Mouse (Mus musculus) liver, embryonic 15.5 days (tissue): Measurements from ENCODE around the gene Fign. TPM values are rescaled to one million over a fixed set of nuclear protein-coding genes. Genes with fewer than 3 reads are reported as not detected.

Experiments used
- ATAC-seq: fragments of 200-750 bp; cut with Nextera tagmentation; 2 replicates; pipeline ENCODE4 v1.8.0; 2017; ENCODE audit warnings: moderate number of reproducible peaks, mild to moderate bottlenecking, moderate library complexity; ENCODE audit not compliant: insufficient read depth
- H3K27ac ChIP-seq: fragments of 300-500 bp; sonication (generic); replicated peaks from 2 replicates; pipeline ENCODE4 v1.5.1; 2015; ENCODE audit warnings: mild to moderate bottlenecking, inconsistent platforms
- H3K27me3 ChIP-seq: fragments of 300-500 bp; sonication (generic); 2 replicates; pipeline ENCODE4 v1.6.1; 2015; ENCODE audit warnings: mild to moderate bottlenecking, inconsistent platforms
- H3K36me3 ChIP-seq: fragments of 300-500 bp; sonication (generic); replicated peaks from 2 replicates; pipeline ENCODE4 v1.6.1; 2015; ENCODE audit warnings: moderate library complexity, mild to moderate bottlenecking, inconsistent platforms
- H3K4me1 ChIP-seq: fragments of 300-500 bp; sonication (generic); replicated peaks from 2 replicates; pipeline ENCODE4 v1.6.1; 2015; ENCODE audit warnings: inconsistent platforms
- H3K4me2 ChIP-seq: fragments of 300-500 bp; sonication (generic); 2 replicates; pipeline ENCODE4 v1.6.1; 2015; ENCODE audit warnings: moderate library complexity, mild to moderate bottlenecking, inconsistent platforms
- H3K4me3 ChIP-seq: fragments of 300-500 bp; sonication (generic); replicated peaks from 2 replicates; pipeline ENCODE4 v1.5.1; 2015; ENCODE audit warnings: mild to moderate bottlenecking, inconsistent platforms
- H3K9ac ChIP-seq: fragments of 300-500 bp; sonication (generic); 2 replicates; pipeline ENCODE4 v1.6.1; 2015; ENCODE audit warnings: moderate library complexity, mild to moderate bottlenecking, inconsistent platforms
- H3K9me3 ChIP-seq: fragments of 300-500 bp; sonication (generic); replicated peaks from 2 replicates; pipeline ENCODE4 v1.6.1; 2016; ENCODE audit warnings: inconsistent platforms
- WGBS: fragments of 180-500 bp; shearing (Covaris S2); methylation state at CpG from one replicate; pipeline ENCODE4 v1.1.7; 2015; ENCODE audit warnings: mixed read lengths; ENCODE audit not compliant: insufficient replicate concordance; 5-methylcytosine and 5-hydroxymethylcytosine counted together
- polyA plus RNA-seq: library from polyadenylated mRNA; unstranded; fragments of >200 nt; fragmentation: Nextera tagmentation; extraction: Ambion mirVana; gene quantifications from 2 replicates; pipeline ENCODE4 v1.2.1, GENCODE M21; 2015

The Fign gene
- polyA plus RNA-seq, 1 experiment from 2014 or later: 2.2 TPM

- Histone ChIP-seq H3K9ac (no peak overlapping the region), H3K36me3 (no peaks in the 10 kb centered on the region), H3K9me3 (no peaks in the 10 kb centered on the region), H3K4me3 (no peak overlapping the region), H3K4me2 (no peak overlapping the region), H3K27ac (no peak overlapping the region), H3K4me1 (no peaks in the 10 kb centered on the region), H3K27me3 (no peaks in the 10 kb centered on the region)
- ATAC-seq: no peak
- 59% methylated on average over 4 of the region's 4 CpGs for WGBS
These were observed 172.1 kb downstream of the Fign start for GRCm38 (mm10) chr2:63925721-63926235.
